Mouse (Mus musculus) testis, adult 2 months (tissue): ENCODE results near the gene Ctnna3.

Experiments used
- CTCF ChIP-seq: fragments of 200-500 bp; IDR thresholded peaks from 2 replicates; pipeline ENCODE4 v1.5.1; 2012; ENCODE audit warnings: low read depth, mild to moderate bottlenecking, inconsistent platforms, low read length, moderate library complexity; ENCODE audit not compliant: control insufficient read depth, insufficient read depth, insufficient replicate concordance
- POLR2A ChIP-seq: fragments of 200-500 bp; IDR thresholded peaks from 2 replicates; pipeline ENCODE4 v1.6.1; 2012; ENCODE audit warnings: low read depth, mild to moderate bottlenecking, inconsistent platforms, low read length, moderate library complexity; ENCODE audit not compliant: control insufficient read depth

DNA sequence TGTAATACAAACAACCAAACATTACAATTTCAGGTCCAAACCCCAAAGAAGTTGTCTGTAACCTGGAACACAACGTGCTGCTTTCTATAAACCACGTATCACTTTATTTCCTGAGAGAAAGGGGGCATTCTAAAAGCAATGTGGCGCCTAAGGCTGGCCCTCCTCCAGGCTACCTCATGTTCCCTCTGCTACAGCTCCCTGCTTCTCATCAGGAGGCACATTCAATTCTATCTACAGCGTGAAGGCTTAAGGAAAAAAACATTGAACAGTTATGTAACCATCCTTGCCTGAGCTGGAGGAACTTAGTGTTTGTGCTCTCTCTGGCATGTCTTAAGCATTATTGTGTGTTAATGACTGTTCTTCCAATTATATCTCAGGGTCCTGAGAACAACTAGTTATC is 517.4 kb downstream of the Ctnna3 start:
- no peak for TF ChIP-seq CTCF
- no peak for TF ChIP-seq POLR2A
